Mouse (Mus musculus): ENCODE results near the gene Atp8b5.

The Atp8b5 gene

GRCm38 (mm10) chr4:43384083-43384460 lies 117.1 kb downstream of the Atp8b5 start:
- DNase-seq: no peak

- DNase-seq: no peak
Observed at GRCm38 (mm10) chr4:43384541-43384940, 117.6 kb downstream of the Atp8b5 start.

DNA sequence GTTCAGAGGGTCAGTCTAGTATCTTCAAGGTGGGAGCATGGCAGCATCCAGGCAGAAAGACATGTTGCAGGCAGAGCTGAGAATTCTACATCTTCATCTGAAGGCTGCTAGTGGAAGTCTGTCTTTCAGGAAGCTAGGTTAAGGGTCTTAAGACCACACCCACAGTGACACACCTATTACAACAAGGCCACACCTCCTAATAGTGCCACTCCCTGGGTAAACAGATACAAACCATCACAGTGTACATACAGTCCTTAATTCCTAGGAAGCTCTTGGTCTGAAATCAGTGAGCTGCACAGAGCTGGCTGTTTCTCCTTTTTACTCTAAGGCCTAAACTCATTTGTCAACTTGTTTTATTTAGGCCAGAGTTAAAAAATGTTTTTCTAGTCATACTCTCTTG lies 120.0 kb downstream of the Atp8b5 start:
- no peak for DNase-seq

- no peak for DNase-seq
Observed at GRCm38 (mm10) chr4:43389390-43389789, 122.4 kb downstream of the Atp8b5 start.

GRCm38 (mm10) chr4:43389845-43390440 lies 123.0 kb downstream of the Atp8b5 start:
- no peak for DNase-seq

DNA sequence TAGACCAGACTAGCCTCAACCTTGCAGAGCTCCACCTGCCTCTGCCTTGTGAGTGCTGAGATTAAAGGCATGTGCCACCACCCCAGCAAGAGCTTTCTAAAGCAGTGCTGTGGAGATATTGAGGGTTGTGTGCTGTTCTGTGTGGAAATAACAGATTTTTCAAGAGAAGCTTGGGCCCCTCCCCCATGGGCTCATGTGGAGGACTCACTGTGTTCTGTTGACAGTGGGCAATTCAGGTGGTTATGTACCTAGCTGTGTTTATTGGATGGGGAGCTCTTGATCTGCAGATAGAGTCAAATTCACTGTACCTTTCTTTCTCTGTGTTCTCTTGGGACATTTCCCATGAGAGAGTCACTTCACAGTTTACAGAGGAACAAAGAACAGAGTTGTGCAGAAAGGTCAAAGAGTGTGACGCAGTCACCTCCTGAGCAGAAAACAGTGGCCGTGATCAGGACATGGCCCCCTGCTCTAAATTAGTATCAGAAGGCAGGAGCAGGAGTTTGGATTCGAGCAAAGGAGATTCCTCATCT lies 124.6 kb downstream of the Atp8b5 start:
- no peak for DNase-seq

GRCm38 (mm10) chr4:43394345-43394891 lies 127.5 kb downstream of the Atp8b5 start:
- no peak for DNase-seq

DNA sequence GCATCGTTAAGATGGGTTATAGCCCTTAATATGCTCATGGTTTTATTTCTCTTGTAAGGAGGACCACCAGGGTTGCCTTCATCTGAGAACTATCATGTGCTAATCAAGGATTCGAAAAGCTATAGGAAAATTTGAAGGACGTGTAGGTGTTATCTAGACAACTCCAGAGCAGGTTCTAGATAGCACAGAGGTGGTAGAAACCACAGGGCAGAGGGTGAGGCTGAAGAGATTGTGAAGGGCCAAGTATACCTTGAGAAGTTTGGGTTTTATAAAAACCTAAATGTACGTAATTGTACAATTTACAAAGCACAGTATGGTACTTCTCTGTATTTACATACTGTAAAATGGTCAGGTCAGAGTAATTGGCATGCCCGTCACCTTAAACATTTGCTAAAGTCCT lies 128.2 kb downstream of the Atp8b5 start:
- DNase-seq: no peak

GRCm38 (mm10) chr4:43395836-43396235 lies 128.9 kb downstream of the Atp8b5 start:
- DNase-seq: no peak

DNA sequence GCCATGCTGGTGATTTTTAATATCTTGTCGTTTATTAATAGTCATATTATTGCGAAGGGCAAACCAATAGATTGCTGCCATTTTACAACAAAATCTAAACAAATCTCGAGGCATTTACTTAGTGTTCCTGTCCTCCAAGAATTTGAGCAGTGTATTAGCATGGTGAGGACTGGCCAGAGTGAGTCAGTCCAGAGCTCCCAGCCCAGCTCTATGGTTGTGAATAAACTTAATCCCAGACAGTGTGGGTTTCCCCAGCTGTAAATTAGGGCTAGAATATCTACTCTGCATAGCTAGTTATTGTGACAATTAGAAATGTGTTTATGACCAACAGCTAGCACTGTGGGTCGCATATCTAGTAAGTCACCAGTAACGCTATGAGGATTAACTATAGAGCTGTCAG lies 129.4 kb downstream of the Atp8b5 start:
- DNase-seq: no peak

GRCm38 (mm10) chr4:43398014-43398413 lies 131.1 kb downstream of the Atp8b5 start:
- DNase-seq: peak; percentile 45

DNA sequence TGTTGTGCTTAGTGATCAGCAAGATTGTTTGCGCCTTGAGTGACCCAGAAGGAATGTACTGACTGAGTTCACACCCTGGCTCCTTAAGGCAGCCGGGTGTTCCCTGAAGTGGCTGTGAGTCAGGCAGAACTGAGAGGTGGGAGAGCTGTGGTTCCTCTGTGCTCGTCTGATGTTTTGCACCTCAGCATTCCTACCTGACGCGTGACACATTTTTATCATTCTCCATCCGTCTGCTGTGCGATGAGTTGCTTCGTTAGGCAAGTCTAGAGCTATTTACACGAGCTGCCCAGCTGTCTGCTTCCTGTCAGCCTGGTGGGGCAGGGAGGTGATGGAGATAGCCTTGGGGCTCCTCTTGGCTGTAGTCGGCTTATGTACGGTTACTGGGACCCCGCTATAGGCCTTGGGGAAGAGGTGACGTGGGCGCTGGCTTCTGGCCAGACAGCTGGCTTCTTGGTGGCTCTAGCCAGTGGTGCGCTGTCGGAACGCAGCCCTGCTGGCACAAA lies 131.9 kb downstream of the Atp8b5 start:
- DNase-seq: peak; percentile 62

DNA sequence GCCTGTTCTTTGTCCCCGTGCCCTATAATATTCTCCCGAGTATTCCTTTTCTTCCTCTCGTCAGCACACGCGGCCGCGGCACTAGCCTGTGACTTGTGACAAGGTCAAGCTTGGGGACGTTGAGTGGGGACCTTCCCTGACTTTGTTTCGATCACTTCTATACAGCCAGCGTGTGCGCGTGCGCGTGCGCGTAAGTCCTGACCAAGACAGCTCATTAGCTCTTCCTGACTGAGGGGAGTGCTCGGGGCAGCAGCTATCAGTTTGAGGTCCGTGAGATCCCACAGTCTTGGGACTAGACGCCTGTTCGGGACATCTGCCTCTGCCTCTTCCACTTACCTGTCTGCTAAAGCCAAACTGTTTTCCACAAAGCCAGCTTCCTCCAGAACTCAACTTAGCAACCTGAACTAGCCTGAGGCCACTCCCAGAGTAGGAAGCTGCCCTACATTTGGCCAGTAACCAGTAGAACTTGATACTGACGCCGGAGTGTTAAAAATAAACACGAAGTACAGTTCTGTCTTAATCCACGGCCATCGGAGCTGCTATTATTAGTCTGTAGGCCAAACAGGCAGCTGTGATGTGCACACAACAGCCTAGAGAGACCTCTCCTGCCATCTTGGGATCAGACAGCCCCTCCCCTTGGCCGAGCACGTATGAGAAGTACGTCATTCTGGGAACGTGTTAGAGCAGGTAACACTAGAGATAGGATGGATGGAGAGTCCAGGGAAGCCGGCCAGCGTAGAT lies 132.6 kb downstream of the Atp8b5 start:
- DNase-seq: no peak

DNA sequence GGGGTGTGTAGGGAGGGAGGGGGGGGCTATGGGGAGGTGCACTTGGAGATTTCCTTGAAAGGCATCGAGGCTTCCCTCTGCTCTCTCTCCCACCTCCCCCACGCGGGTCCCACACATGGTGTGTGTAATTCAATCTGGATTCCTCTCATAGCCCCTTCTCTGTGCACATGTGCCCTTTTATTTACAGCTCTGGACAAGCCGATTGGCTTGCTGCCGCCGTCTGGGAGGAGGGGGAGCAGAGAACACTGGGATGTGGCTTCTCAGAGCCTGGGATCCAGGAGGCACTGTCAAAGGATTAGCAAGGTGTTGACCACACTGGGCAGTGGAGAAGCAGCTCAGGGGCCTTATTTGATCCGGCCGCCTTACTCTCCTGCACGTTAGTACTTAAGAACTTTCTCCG lies 134.0 kb downstream of the Atp8b5 start:
- no peak for DNase-seq

DNA sequence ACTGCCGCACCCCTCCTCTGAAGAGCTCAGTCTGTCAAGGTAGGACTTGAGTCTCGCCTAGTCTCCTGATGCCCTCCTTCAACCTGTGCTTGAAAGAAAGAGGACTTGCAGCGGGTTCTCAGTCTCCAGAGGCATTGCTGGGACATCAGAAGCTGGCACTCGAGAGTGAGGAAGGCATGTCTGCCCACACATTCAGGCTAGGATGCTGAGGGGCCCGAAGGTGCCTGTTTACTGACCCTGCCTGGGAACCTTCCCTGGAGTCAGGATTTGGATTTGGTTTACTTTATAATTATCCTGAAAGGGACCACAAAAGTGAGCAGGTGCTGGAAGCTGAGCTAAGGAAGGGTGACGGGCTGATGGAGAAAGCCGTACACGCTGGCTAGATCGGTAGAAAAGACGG lies 134.5 kb downstream of the Atp8b5 start:
- DNase-seq: no peak

- no peak for DNase-seq
Observed at GRCm38 (mm10) chr4:43402212-43402611, 135.3 kb downstream of the Atp8b5 start.

DNA sequence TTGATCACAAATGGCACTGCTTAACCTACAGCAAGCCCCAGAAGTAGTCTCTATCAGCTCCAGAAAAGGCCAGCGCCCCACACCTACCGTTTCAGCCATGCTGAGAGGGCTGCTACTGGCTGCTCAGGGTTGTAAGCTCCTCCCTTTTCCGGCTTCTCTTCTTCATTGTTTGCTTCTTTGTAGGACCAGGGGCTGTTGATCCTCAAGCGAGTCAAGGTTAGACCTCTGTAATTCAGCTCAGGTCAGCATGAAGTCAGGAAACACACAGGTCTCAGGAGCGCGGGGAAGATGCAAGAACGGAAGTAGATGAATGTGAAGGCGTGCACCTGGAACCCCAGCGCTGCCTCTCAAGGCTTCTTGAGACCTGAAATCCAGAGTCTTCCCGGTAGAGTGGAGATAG lies 137.7 kb downstream of the Atp8b5 start:
- DNase-seq: no peak

GRCm38 (mm10) chr4:43406162-43406971 lies 139.4 kb downstream of the Atp8b5 start:
- peak; percentile 80 for DNase-seq

DNA sequence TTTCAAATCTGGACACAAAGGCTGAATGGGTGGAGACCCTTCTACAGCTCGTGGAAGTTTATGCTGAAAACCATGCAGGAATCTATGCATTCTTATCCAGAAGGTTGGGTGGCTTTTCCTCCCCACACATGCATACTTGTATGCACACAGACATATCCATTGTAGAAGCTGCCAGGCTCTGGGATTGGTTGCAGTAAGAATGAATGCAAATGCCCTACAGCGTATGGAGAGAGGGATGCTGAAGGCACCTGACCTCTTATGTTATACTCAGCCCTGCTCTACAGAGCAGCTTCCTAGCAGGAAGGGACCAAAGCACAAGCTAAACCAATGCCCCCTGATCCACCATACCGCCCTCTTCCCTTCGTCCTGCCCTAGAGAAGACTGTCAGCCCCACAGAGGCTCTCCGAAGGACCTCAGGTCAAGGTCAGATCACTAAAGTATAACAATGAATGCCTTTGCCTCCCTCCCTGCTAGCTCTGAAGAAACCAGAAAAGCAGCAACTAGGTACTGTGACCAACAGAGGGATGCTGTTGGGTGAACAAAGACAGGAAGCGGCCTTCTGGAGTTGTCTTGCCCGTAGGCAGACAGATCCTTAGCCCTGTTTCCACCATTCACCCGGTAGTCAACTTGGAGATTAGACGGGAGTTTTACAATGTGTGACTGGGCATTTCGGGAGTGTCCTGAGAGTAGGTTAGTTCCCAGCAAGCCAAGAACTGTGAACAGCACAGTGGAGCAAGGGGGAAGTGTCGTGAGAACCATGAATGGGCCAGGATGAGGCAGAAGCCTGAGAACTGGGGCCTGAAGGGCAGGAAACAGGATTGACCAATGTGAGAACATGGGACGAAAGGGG lies 140.3 kb downstream of the Atp8b5 start:
- no peak for DNase-seq

DNA sequence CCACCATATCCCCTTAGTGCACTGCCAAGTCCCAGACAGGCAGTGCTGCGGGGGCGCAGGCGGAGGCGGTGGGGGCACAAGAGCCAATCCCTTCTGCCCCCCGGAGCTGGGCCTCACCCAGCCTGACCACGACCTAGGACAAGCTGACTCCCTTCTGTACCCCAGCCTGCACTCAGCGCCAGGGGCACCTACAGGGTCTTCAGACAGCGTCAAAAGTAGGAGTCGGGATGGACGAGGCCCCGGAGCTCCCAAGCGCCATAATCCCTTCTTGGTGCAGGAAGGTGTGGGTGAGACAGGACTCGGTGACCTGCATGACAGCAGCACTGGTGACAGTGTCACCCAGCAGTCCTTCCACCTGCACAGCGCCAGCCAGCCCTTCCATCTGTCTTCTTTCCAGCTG lies 147.8 kb downstream of the Atp8b5 start:
- no peak for DNase-seq

GRCm38 (mm10) chr4:43415221-43416070 lies 148.5 kb downstream of the Atp8b5 start:
- no peak for DNase-seq
